Mouse (Mus musculus) gastrocnemius, postnatal 14 days (tissue): Measurements from ENCODE around the gene Asxl1. TPM values are rescaled to one million over a fixed set of nuclear protein-coding genes. Genes with fewer than 3 reads are reported as not detected.

Experiments
- DNase-seq: peaks from one replicate; pipeline ENCODE4 v3.0.0; 2021; ENCODE audit warnings: mixed read lengths
- intact Hi-C: fragments of 180-260 bp; cut with DNase I; formaldehyde crosslinking; loops from one replicate; pipeline ENCODE4 v1.15.1; 2025; ENCODE audit warnings: low total_unique reads
- total RNA-seq, 2 experiments: library from RNA; stranded (reverse); gene quantifications; 2 replicates each; pipeline ENCODE4 v1.2.3; 2021

The Asxl1 gene
- total RNA-seq, 2 experiments from 2014 or later, result 9.5 TPM

- DNase-seq, result peak; percentile 59
- intact Hi-C loops, result no loop called here
Measured at GRCm38 (mm10) chr2:153434880-153435831, 89.5 kb downstream of the Asxl1 start.

GRCm38 (mm10) chr2:153436641-153437305 lies 91.1 kb downstream of the Asxl1 start:
- DNase-seq, result peak; percentile 27
- intact Hi-C loops, result no loop called here

- intact Hi-C loops, result no loop called here
- no peak for DNase-seq
Measured at GRCm38 (mm10) chr2:153437306-153437659, 91.7 kb downstream of the Asxl1 start.

GRCm38 (mm10) chr2:153440755-153441154 lies 95.1 kb downstream of the Asxl1 start:
- DNase-seq, result no peak
- intact Hi-C loops, result no loop called here

GRCm38 (mm10) chr2:153441228-153441627 lies 95.6 kb downstream of the Asxl1 start:
- DNase-seq, result no peak
- intact Hi-C loops, result no loop called here

GRCm38 (mm10) chr2:153442720-153443119 lies 97.1 kb downstream of the Asxl1 start:
- no peak for DNase-seq
- intact Hi-C loops, result no loop called here

GRCm38 (mm10) chr2:153443434-153444240 lies 98.0 kb downstream of the Asxl1 start:
- DNase-seq, result peak; percentile 52
- intact Hi-C loops, result no loop called here

GRCm38 (mm10) chr2:153444254-153445136 lies 98.9 kb downstream of the Asxl1 start:
- peak; percentile 67 for DNase-seq
- intact Hi-C loops, result no loop called here

- intact Hi-C loops, result no loop called here
- DNase-seq, result no peak
Measured at GRCm38 (mm10) chr2:153445137-153446016, 99.7 kb downstream of the Asxl1 start.

GRCm38 (mm10) chr2:153446017-153446408 lies 100.4 kb downstream of the Asxl1 start:
- no peak for DNase-seq
- intact Hi-C loops, result no loop called here

GRCm38 (mm10) chr2:153446476-153446875 lies 100.8 kb downstream of the Asxl1 start:
- intact Hi-C loops, result no loop called here
- no peak for DNase-seq

GRCm38 (mm10) chr2:153447719-153448118 lies 102.1 kb downstream of the Asxl1 start:
- DNase-seq, result no peak
- intact Hi-C loops, result no loop called here

GRCm38 (mm10) chr2:153448519-153448918 lies 102.9 kb downstream of the Asxl1 start:
- DNase-seq, result no peak
- intact Hi-C loops, result no loop called here

Other genes with a start within 250 kb of the Asxl1 start
- under 1 TPM; 0.60 to 0.76 TPM for gene Hck, start 237.4 kb upstream of the Asxl1 start, total RNA-seq
- gene Tm9sf4, start 184.5 kb upstream of the Asxl1 start, total RNA-seq, result 10 to 100 TPM; 38.2 to 41.7 TPM
- gene Tspyl3, start 120.4 kb upstream of the Asxl1 start, total RNA-seq, result 1 to 10 TPM; 1.7 to 1.8 TPM
- gene Plagl2, start 104.4 kb upstream of the Asxl1 start, total RNA-seq, result 1 to 10 TPM; 3.5 to 5.8 TPM
- 10 to 100 TPM; 13.9 to 16.2 TPM for gene Pofut1, start 104.3 kb upstream of the Asxl1 start, total RNA-seq
- gene Kif3b, start 54.4 kb upstream of the Asxl1 start, total RNA-seq, result 1 to 10 TPM; 4.4 to 4.9 TPM
- not detected for gene 4930404H24Rik, start 147.0 kb downstream of the Asxl1 start, total RNA-seq
- 1 to 10 TPM; 3.0 to 3.3 TPM for gene Nol4l, start 184.1 kb downstream of the Asxl1 start, total RNA-seq